ENCODE assay signal across 15 mouse cellular contexts in genomic region chr4:96581425-96582088, GRCm38 (mm10). TPM values are rescaled to one million over a fixed set of nuclear protein-coding genes. Genes with fewer than 3 reads are reported as not detected.
A peak's percentile ranks its signal among the peaks of the same experiment; 100 is the strongest.
DNase-seq lines count a peak whose midpoint lies in the region; ATAC-seq lines count a peak whose summit lies in the region.
"Had no signal": no experiment of that assay in that cellular context is flagged by ENCODE, and none has a peak within 500 bp of the region (broad histone marks: within the 10 kb centered on the region; RNA-seq: fewer than 3 reads in every experiment).

No protein-coding gene starts in this region.

- peak; percentile 20; the same call in 1 of the 2 replicates for ATAC-seq in cerebellum, adult (ENCODE audit: insufficient number of reproducible peaks, low FRiP score, low TSS enrichment)
- peak; percentile 94 for ATAC-seq in frontal cortex, adult (ENCODE audit: low TSS enrichment)
- ATAC-seq in midbrain, embryonic 12.5 days (ENCODE audit: low FRiP score, low read depth), result 0 out of 2 replicates have a peak, but pooled peaks have one; percentile 30
- ATAC-seq in midbrain, embryonic 16.5 days, result no peak
- ATAC-seq in kidney, embryonic 15.5 days (replicated peaks; ENCODE audit: low FRiP score), result no peak
- ATAC-seq: midbrain, embryonic 15.5 days had no signal

- no peak for DNase-seq in cerebellum, postnatal 14 days
- no peak for DNase-seq in frontal cortex, postnatal 25 days (ENCODE audit: low spot score in 2 of 2)
- no peak for DNase-seq in gastrocnemius, adult 18-20 months (ENCODE audit: low spot score)
- DNase-seq: adrenal gland, postnatal 36 days; gastrocnemius, postnatal 14 days; liver; lung, adult 18-20 months; lung, postnatal 36 days had no signal

- H3K9me3 ChIP-seq in midbrain, embryonic 12.5 days, result no peaks in the 10 kb centered on the region
- no peaks in the 10 kb centered on the region for H3K9me3 ChIP-seq in midbrain, embryonic 16.5 days (replicated peaks; ENCODE audit: control insufficient read depth, low read length, poor library complexity, severe bottlenecking)
- no peaks in the 10 kb centered on the region for H3K9me3 ChIP-seq in kidney, embryonic 15.5 days (replicated peaks)
- H3K9me3 ChIP-seq: midbrain, embryonic 15.5 days; neural tube, embryonic 12.5 days had no signal

- H3K4me1 ChIP-seq in midbrain, embryonic 12.5 days, result peaks cover 8% of the 10 kb centered on the region
- H3K4me1 ChIP-seq in midbrain, embryonic 16.5 days (ENCODE audit: control insufficient read depth, insufficient read depth, low read length), result no peaks in the 10 kb centered on the region
- H3K4me1 ChIP-seq in kidney, embryonic 15.5 days, result no peaks in the 10 kb centered on the region
- H3K4me1 ChIP-seq: midbrain, embryonic 15.5 days; neural tube, embryonic 12.5 days had no signal

- WGBS in midbrain, embryonic 12.5 days, result 66% methylated on average over 1 of the region's 1 CpGs
- 59% methylated on average over 1 of the region's 1 CpGs for WGBS in midbrain, embryonic 16.5 days
- WGBS in kidney, embryonic 15.5 days, result 79% methylated on average over 1 of the region's 1 CpGs

- no peak overlapping the region for H3K4me2 ChIP-seq in midbrain, embryonic 12.5 days (replicated peaks)
- no peak overlapping the region for H3K4me2 ChIP-seq in midbrain, embryonic 16.5 days (ENCODE audit: low read length)
- no peak overlapping the region for H3K4me2 ChIP-seq in kidney, embryonic 15.5 days
- H3K4me2 ChIP-seq: midbrain, embryonic 15.5 days; neural tube, embryonic 12.5 days had no signal

- no peaks in the 10 kb centered on the region for H3K27me3 ChIP-seq in midbrain, embryonic 12.5 days
- no peaks in the 10 kb centered on the region for H3K27me3 ChIP-seq in midbrain, embryonic 16.5 days (ENCODE audit: control insufficient read depth, insufficient read depth, low read depth, low read length)
- H3K27me3 ChIP-seq in kidney, embryonic 15.5 days, result no peaks in the 10 kb centered on the region
- H3K27me3 ChIP-seq: midbrain, embryonic 15.5 days; neural tube, embryonic 12.5 days had no signal

- no peak overlapping the region for H3K9ac ChIP-seq in midbrain, embryonic 12.5 days (replicated peaks)
- no peak overlapping the region for H3K9ac ChIP-seq in midbrain, embryonic 16.5 days (ENCODE audit: low read depth, low read length)
- H3K9ac ChIP-seq in kidney, embryonic 15.5 days, result no peak overlapping the region
- H3K9ac ChIP-seq: midbrain, embryonic 15.5 days; neural tube, embryonic 12.5 days had no signal

- H3K4me3 ChIP-seq in midbrain, embryonic 12.5 days, result no peak overlapping the region
- no peak overlapping the region for H3K4me3 ChIP-seq in midbrain, embryonic 16.5 days (ENCODE audit: low read depth, low read length)
- H3K4me3 ChIP-seq in kidney, embryonic 15.5 days (replicated peaks), result no peak overlapping the region
- H3K4me3 ChIP-seq: midbrain, embryonic 15.5 days; neural tube, embryonic 12.5 days had no signal

- H3K27ac ChIP-seq in midbrain, embryonic 12.5 days (replicated peaks), result no peak overlapping the region
- no peak overlapping the region for H3K27ac ChIP-seq in midbrain, embryonic 16.5 days (ENCODE audit: low read length)
- H3K27ac ChIP-seq in kidney, embryonic 15.5 days, result no peak overlapping the region
- H3K27ac ChIP-seq: midbrain, embryonic 15.5 days; neural tube, embryonic 12.5 days had no signal

- H3K36me3 ChIP-seq in midbrain, embryonic 12.5 days, result no peaks in the 10 kb centered on the region
- no peaks in the 10 kb centered on the region for H3K36me3 ChIP-seq in midbrain, embryonic 16.5 days (ENCODE audit: control insufficient read depth, insufficient read depth, low read length)
- H3K36me3 ChIP-seq in kidney, embryonic 15.5 days, result no peaks in the 10 kb centered on the region
- H3K36me3 ChIP-seq: midbrain, embryonic 15.5 days; neural tube, embryonic 12.5 days had no signal

RNA-seq across cellular contexts. Expression of gene Cyp2j9, which starts 9.8 kb away (rescaled TPM):
- 1.2 and 1.4 TPM in 2 replicates for polyA plus RNA-seq in midbrain, embryonic 12.5 days (2016; fragmentation: Nextera tagmentation; extraction: Ambion mirVana)
- 5.1 and 9.0 TPM in 2 replicates for polyA plus RNA-seq in midbrain, embryonic 16.5 days (2015; fragmentation: Nextera tagmentation; extraction: Ambion mirVana)
- polyA plus RNA-seq in kidney, embryonic 15.5 days (2015; fragmentation: Nextera tagmentation; extraction: Ambion mirVana), result 3.0 and 3.5 TPM in 2 replicates
- total RNA-seq in gastrocnemius, adult 18-20 months (2021), result under 1 TPM; 0.69 to 0.80 TPM

RNA-seq across cellular contexts. Expression of gene Cyp2j6, which starts 28.1 kb away (rescaled TPM):
- polyA plus RNA-seq in midbrain, embryonic 12.5 days (2016; fragmentation: Nextera tagmentation; extraction: Ambion mirVana), result 3.2 and 3.6 TPM in 2 replicates
- 5.1 and 6.0 TPM in 2 replicates for polyA plus RNA-seq in midbrain, embryonic 16.5 days (2015; fragmentation: Nextera tagmentation; extraction: Ambion mirVana)
- polyA plus RNA-seq in kidney, embryonic 15.5 days (2015; fragmentation: Nextera tagmentation; extraction: Ambion mirVana), result 12.6 and 13.4 TPM in 2 replicates
- 1 to 10 TPM; 1.3 TPM for total RNA-seq in gastrocnemius, adult 18-20 months (2021)

Comparison
In these comparisons a context has a peak if more than half of its experiments do, and no peak if none do; other contexts are left out.
1. ATAC-seq: peak in cerebellum, adult (single experiment), frontal cortex, adult (single experiment) and midbrain, embryonic 12.5 days (single experiment); none in midbrain, embryonic 16.5 days (single experiment) and kidney, embryonic 15.5 days (single experiment).